Mouse (Mus musculus): ENCODE measurements around the gene Defb26.

GRCm38 (mm10) chr2:152476763-152477162 is 34.7 kb downstream of the Defb26 start, which contains the start of gene Defb20:
- TF ChIP-seq CTCF (IDR thresholded peaks at IDR 0.05; ENCODE audit: control insufficient read depth, insufficient read depth, insufficient replicate concordance, low read depth, low read length) (no peak), POLR2A (IDR thresholded peaks at IDR 0.05; ENCODE audit: control insufficient read depth, low read depth, low read length) (no peak)

All from testis, adult 2 months (tissue).